Mouse (Mus musculus) limb, embryonic 15.5 days (tissue): Measurements from ENCODE around the gene Oprd1. TPM values are rescaled to one million over a fixed set of nuclear protein-coding genes. Genes with fewer than 3 reads are reported as not detected.

Experiments
- ATAC-seq: fragments of 200-750 bp; cut with Nextera tagmentation; 2 replicates; pipeline ENCODE4 v1.8.0; 2017; ENCODE audit warnings: low read depth, moderate TSS enrichment; ENCODE audit not compliant: insufficient number of reproducible peaks, low FRiP score, low TSS enrichment
- H3K27ac ChIP-seq: fragments of 300-500 bp; sonication (generic); 2 replicates; pipeline ENCODE4 v1.5.1; 2015; ENCODE audit warnings: moderate library complexity, mild to moderate bottlenecking, inconsistent platforms
- H3K27me3 ChIP-seq: fragments of 300-500 bp; sonication (generic); 2 replicates; pipeline ENCODE4 v1.6.1; 2015; ENCODE audit warnings: inconsistent platforms
- H3K36me3 ChIP-seq: fragments of 300-500 bp; sonication (generic); 2 replicates; pipeline ENCODE4 v1.6.1; 2015; ENCODE audit warnings: inconsistent platforms
- H3K4me1 ChIP-seq: fragments of 300-500 bp; sonication (generic); 2 replicates; pipeline ENCODE4 v1.6.1; 2015; ENCODE audit warnings: inconsistent platforms
- H3K4me2 ChIP-seq: fragments of 300-500 bp; sonication (generic); 2 replicates; pipeline ENCODE4 v1.6.1; 2015; ENCODE audit warnings: mild to moderate bottlenecking, inconsistent platforms
- H3K4me3 ChIP-seq: fragments of 300-500 bp; sonication (generic); 2 replicates; pipeline ENCODE4 v1.5.1; 2015; ENCODE audit warnings: mild to moderate bottlenecking, inconsistent platforms
- H3K9ac ChIP-seq: fragments of 300-500 bp; sonication (generic); 2 replicates; pipeline ENCODE4 v1.6.1; 2015; ENCODE audit warnings: inconsistent platforms
- H3K9me3 ChIP-seq: fragments of 300-500 bp; sonication (generic); 2 replicates; pipeline ENCODE4 v1.6.1; 2016; ENCODE audit warnings: inconsistent platforms
- WGBS: fragments of 180-500 bp; shearing (Covaris S2); methylation state at CpG from one replicate; pipeline ENCODE4 v1.1.7; 2015; 5-methylcytosine and 5-hydroxymethylcytosine counted together
- polyA plus RNA-seq: library from polyadenylated mRNA; unstranded; fragments of >200 nt; fragmentation: Nextera tagmentation; extraction: Ambion mirVana; gene quantifications from 2 replicates; pipeline ENCODE4 v1.2.1, GENCODE M21; 2015

Gene Oprd1
- polyA plus RNA-seq, 1 experiment from 2014 or later: 0.18 TPM

GRCm38 (mm10) chr4:132111227-132111626, 33.1 kb downstream of the Oprd1 start:
- no peak overlapping the region for H3K4me3 ChIP-seq
- peaks cover 3% of the 10 kb centered on the region; the same call in 1 of the 2 replicates for H3K4me1 ChIP-seq
- no peak overlapping the region for H3K4me2 ChIP-seq
- no peak overlapping the region for H3K27ac ChIP-seq
- no peaks in the 10 kb centered on the region for H3K9me3 ChIP-seq
- H3K9ac ChIP-seq: no peak overlapping the region
- peaks cover 16% of the 10 kb centered on the region for H3K27me3 ChIP-seq
- no peaks in the 10 kb centered on the region for H3K36me3 ChIP-seq
- 72% methylated on average over 4 of the region's 4 CpGs for WGBS
- no peak for ATAC-seq

- peaks cover 5% of the 10 kb centered on the region; the same call in 1 of the 2 replicates for H3K27me3 ChIP-seq
- ATAC-seq: no peak
- H3K4me1 ChIP-seq: no peaks in the 10 kb centered on the region
- no peak overlapping the region for H3K9ac ChIP-seq
- H3K4me2 ChIP-seq: no peak overlapping the region
- 91% methylated on average over 7 of the region's 7 CpGs for WGBS
- H3K4me3 ChIP-seq: no peak overlapping the region
- H3K27ac ChIP-seq: no peak overlapping the region
- no peaks in the 10 kb centered on the region for H3K9me3 ChIP-seq
- no peaks in the 10 kb centered on the region for H3K36me3 ChIP-seq
These were observed 36.1 kb downstream of the Oprd1 start for GRCm38 (mm10) chr4:132108221-132108620.

GRCm38 (mm10) chr4:132101152-132101551, 43.1 kb downstream of the Oprd1 start:
- H3K27ac ChIP-seq: no peak overlapping the region
- no peaks in the 10 kb centered on the region for H3K4me1 ChIP-seq
- H3K36me3 ChIP-seq: no peaks in the 10 kb centered on the region
- no peak overlapping the region for H3K9ac ChIP-seq
- H3K9me3 ChIP-seq: no peaks in the 10 kb centered on the region
- no peak overlapping the region for H3K4me3 ChIP-seq
- no peak overlapping the region for H3K4me2 ChIP-seq
- H3K27me3 ChIP-seq: no peaks in the 10 kb centered on the region
- ATAC-seq: no peak
- WGBS: 43% methylated on average over 3 of the region's 3 CpGs

- H3K4me3 ChIP-seq: no peak overlapping the region
- H3K9ac ChIP-seq: no peak overlapping the region
- no peaks in the 10 kb centered on the region for H3K9me3 ChIP-seq
- no peak overlapping the region for H3K4me2 ChIP-seq
- WGBS: 71% methylated on average over 5 of the region's 5 CpGs
- no peaks in the 10 kb centered on the region for H3K36me3 ChIP-seq
- no peak overlapping the region for H3K27ac ChIP-seq
- no peak for ATAC-seq
- H3K4me1 ChIP-seq: no peaks in the 10 kb centered on the region
- no peaks in the 10 kb centered on the region for H3K27me3 ChIP-seq
These were observed 44.7 kb downstream of the Oprd1 start for GRCm38 (mm10) chr4:132099548-132099947.

- Histone ChIP-seq H3K27me3 (no peaks in the 10 kb centered on the region), H3K9ac (no peak overlapping the region), H3K4me1 (no peaks in the 10 kb centered on the region), H3K4me2 (no peak overlapping the region), H3K36me3 (no peaks in the 10 kb centered on the region), H3K27ac (no peak overlapping the region), H3K9me3 (no peaks in the 10 kb centered on the region), H3K4me3 (no peak overlapping the region)
- ATAC-seq: no peak
- WGBS: 72% methylated on average over 7 of the region's 7 CpGs
These were observed 49.2 kb downstream of the Oprd1 start for GRCm38 (mm10) chr4:132095043-132095442.

- ATAC-seq: no peak
- no peaks in the 10 kb centered on the region for H3K4me1 ChIP-seq
- no peak overlapping the region for H3K27ac ChIP-seq
- WGBS: 87% methylated on average over 5 of the region's 5 CpGs
- no peak overlapping the region for H3K4me2 ChIP-seq
- no peak overlapping the region for H3K9ac ChIP-seq
- H3K36me3 ChIP-seq: no peaks in the 10 kb centered on the region
- H3K9me3 ChIP-seq: no peaks in the 10 kb centered on the region
- no peak overlapping the region for H3K4me3 ChIP-seq
- H3K27me3 ChIP-seq: no peaks in the 10 kb centered on the region
These were observed 50.4 kb downstream of the Oprd1 start for GRCm38 (mm10) chr4:132093928-132094327.

- no peak for ATAC-seq
- H3K4me2 ChIP-seq: no peak overlapping the region
- H3K9me3 ChIP-seq: no peaks in the 10 kb centered on the region
- H3K36me3 ChIP-seq: no peaks in the 10 kb centered on the region
- no peak overlapping the region for H3K9ac ChIP-seq
- H3K27me3 ChIP-seq: no peaks in the 10 kb centered on the region
- H3K4me1 ChIP-seq: no peaks in the 10 kb centered on the region
- 77% methylated on average over 6 of the region's 6 CpGs for WGBS
- H3K4me3 ChIP-seq: no peak overlapping the region
- H3K27ac ChIP-seq: no peak overlapping the region
These were observed 51.1 kb downstream of the Oprd1 start for GRCm38 (mm10) chr4:132093136-132093535.

- Histone ChIP-seq H3K27me3 (no peaks in the 10 kb centered on the region), H3K36me3 (no peaks in the 10 kb centered on the region), H3K27ac (no peak overlapping the region), H3K9me3 (no peaks in the 10 kb centered on the region), H3K4me3 (no peak overlapping the region), H3K9ac (no peak overlapping the region), H3K4me2 (no peak overlapping the region), H3K4me1 (no peaks in the 10 kb centered on the region)
- ATAC-seq: peak; percentile 44; the same call in 1 of the 2 replicates
- 15% methylated on average over 7 of the region's 7 CpGs for WGBS
These were observed 55.4 kb downstream of the Oprd1 start for GRCm38 (mm10) chr4:132088921-132089320.

GRCm38 (mm10) chr4:132085114-132085513, 59.2 kb downstream of the Oprd1 start:
- Histone ChIP-seq H3K27ac (no peak overlapping the region), H3K27me3 (no peaks in the 10 kb centered on the region), H3K9ac (no peak overlapping the region), H3K36me3 (no peaks in the 10 kb centered on the region), H3K4me1 (no peaks in the 10 kb centered on the region), H3K9me3 (no peaks in the 10 kb centered on the region), H3K4me2 (no peak overlapping the region), H3K4me3 (no peak overlapping the region)
- 83% methylated on average over 7 of the region's 7 CpGs for WGBS
- no peak for ATAC-seq

- WGBS: 59% methylated on average over 4 of the region's 4 CpGs
- ATAC-seq: no peak
- no peaks in the 10 kb centered on the region for H3K27me3 ChIP-seq
These were observed 63.7 kb downstream of the Oprd1 start for GRCm38 (mm10) chr4:132080492-132080983.

GRCm38 (mm10) chr4:132079555-132080275, 64.6 kb downstream of the Oprd1 start:
- Histone ChIP-seq H3K4me2 (0 out of 2 replicates have a peak overlapping the region, but pooled peaks have one; percentile 19), H3K9ac (no peak overlapping the region), H3K36me3 (no peaks in the 10 kb centered on the region), H3K4me3 (no peak overlapping the region), H3K27ac (no peak overlapping the region), H3K27me3 (no peaks in the 10 kb centered on the region), H3K4me1 (peaks cover 17% of the 10 kb centered on the region), H3K9me3 (no peaks in the 10 kb centered on the region)
- WGBS: 14% methylated on average over 19 of the region's 19 CpGs
- ATAC-seq: no peak

More at GRCm38 (mm10) chr4:132080492-132080983, 63.7 kb downstream of the Oprd1 start:
- no peak overlapping the region for H3K27ac ChIP-seq
- H3K4me3 ChIP-seq: no peak overlapping the region
- H3K4me1 ChIP-seq: peaks cover 13% of the 10 kb centered on the region
- H3K4me2 ChIP-seq: no peak overlapping the region
- H3K9me3 ChIP-seq: no peaks in the 10 kb centered on the region
- H3K9ac ChIP-seq: no peak overlapping the region
- H3K36me3 ChIP-seq: no peaks in the 10 kb centered on the region

GRCm38 (mm10) chr4:132078296-132078714, 66.0 kb downstream of the Oprd1 start:
- H3K9me3 ChIP-seq: no peaks in the 10 kb centered on the region
- WGBS: 58% methylated on average over 7 of the region's 7 CpGs
- H3K36me3 ChIP-seq: no peaks in the 10 kb centered on the region
- ATAC-seq: no peak
- no peak overlapping the region for H3K4me2 ChIP-seq
- H3K27ac ChIP-seq: no peak overlapping the region
- no peaks in the 10 kb centered on the region for H3K27me3 ChIP-seq
- no peak overlapping the region for H3K4me3 ChIP-seq
- H3K9ac ChIP-seq: no peak overlapping the region
- H3K4me1 ChIP-seq: peaks cover 22% of the 10 kb centered on the region
